Mouse (Mus musculus): ENCODE data around the gene Ubqln3.

GRCm38 (mm10) chr7:104150456-104150855 is 7.4 kb upstream of the Ubqln3 start, which contains the start of gene Ubqlnl:
- no peak for TF ChIP-seq NELFE (IDR thresholded peaks at IDR 0.05; ENCODE audit: low read depth, low read length)
- no peak for TF ChIP-seq ETS1 (conservative IDR thresholded peaks at IDR 0.05; ENCODE audit: low read depth, low read length)
